Mouse (Mus musculus) spleen, postnatal 14 days (tissue): ENCODE measurements around the gene Pdcl2.

Experiments
- DNase-seq, 2 experiments: peaks; one replicate each; pipeline ENCODE4 v3.0.0; 2021 to 2022; ENCODE audit warnings: low spot score in 2 of 2

Pdcl2 gene

GRCm38 (mm10) chr5:76330953-76331352 lies at the start of gene Pdcl2:
TSS of gene Pdcl2 (minus strand) at chr5:76331156.
- DNase-seq = no peak

DNA sequence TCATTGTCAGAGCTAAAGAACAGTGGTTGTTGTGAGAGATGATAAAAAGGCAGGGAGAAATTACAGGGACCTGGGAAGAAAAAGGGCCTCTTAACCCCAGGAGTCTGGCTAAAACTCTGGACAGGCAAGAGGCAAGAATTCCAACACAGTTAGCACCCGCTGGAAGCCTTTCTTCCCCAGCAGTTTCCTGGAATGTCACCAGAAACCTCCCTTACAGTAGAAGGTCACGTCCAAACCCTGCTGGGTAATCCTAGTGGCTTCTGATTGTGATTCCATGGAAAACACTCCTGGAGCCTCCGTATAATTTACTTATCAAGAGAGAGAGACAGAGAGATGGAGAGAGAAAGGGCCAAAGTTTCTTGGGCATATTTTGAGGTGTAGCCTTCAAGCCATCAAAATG lies 48.3 kb upstream of the Pdcl2 start:
- no peak for DNase-seq

GRCm38 (mm10) chr5:76369215-76369840 lies 38.4 kb upstream of the Pdcl2 start:
- no peak for DNase-seq

DNA sequence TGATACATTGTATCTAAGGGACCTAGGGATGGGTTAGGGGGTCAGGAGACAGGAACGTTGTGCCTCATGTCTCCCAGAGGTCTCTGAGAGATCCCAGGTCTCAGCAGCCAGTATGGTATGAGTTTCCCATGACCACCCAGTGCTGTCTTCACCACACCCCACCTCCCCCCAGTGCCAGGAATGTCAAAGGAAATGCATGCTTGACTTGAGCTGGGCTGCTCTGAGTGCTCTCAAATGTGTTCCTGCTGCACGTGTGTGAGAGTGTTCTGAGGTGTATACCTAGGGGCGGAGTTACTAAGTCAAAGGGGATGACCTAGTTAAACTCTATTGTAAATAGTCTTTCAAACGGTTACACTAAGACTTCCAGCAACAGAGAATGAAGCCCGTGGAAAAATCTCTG lies 34.5 kb upstream of the Pdcl2 start:
- DNase-seq = no peak

DNA sequence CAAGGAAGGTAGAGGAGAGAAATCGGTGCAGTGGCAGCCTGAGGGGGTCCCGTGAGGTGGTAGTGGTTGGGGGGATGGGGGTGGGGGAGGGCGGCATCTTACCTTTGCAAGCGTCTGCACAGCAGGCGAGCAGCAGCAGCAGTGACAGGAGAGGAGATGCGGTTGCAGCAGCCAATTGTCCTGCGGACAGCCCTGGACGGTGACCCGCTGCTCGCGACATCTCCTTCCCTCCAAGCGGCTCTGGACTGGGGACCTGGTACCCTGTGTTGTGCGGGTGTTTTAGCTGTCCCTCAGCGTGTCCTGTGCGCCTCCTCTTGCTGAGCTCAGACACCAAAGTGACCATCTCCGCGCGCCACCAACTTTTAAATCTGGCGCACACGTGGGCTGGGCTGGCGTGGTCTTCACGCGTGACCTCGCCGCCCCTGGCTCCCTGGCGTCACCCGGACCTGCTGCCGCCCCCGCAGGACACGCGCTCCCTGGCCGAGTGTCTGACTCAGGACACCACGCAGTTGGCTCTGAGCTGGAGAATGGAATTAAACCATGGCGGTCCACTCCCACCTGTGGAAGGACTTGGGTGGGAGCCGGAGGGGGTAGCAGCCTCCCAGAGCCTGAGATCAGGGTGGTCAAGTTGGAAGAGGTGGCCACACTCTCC lies 32.6 kb upstream of the Pdcl2 start, which contains the start of gene Nmu:
Gene Nmu, minus strand, starts transcription at position 336 of the 652 bp plus-strand sequence.
- DNase-seq = no peak

GRCm38 (mm10) chr5:76360786-76361185 lies 29.8 kb upstream of the Pdcl2 start:
- no peak for DNase-seq

- no peak for DNase-seq
Observed at GRCm38 (mm10) chr5:76360057-76360456, 29.1 kb upstream of the Pdcl2 start.

DNA sequence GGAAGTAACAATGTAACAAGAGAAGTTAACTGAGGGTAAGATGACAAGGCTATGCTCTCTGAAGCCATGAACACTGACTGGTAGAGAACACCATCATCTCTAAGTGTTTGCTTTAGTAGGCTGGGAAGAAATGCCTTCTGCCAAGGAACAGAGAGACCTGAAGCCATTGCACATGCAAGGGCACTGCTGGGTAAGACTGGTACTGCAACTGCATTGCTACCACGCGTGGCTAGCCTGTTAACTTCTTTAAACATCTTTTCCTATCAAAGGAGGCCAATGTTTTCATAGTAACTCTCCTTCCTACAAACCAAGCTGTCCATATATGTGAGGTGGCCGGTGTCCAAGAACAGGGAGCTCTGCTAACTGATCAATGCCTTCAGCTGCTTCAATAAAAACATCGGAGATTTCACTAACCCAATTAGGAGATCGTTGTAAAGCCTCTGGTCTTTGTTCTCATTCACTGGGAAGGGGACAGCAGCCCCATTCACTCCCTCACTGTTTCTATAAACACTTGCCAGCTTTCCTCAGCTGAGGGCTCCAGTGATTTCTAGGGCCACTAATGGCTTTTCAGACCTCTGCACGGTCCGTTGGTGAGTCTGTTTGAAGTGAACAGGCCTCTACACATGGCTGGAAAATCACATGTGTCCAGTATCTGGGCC lies 21.1 kb upstream of the Pdcl2 start:
- DNase-seq = no peak

- no peak for DNase-seq
Observed at GRCm38 (mm10) chr5:76351537-76351936, 20.6 kb upstream of the Pdcl2 start.

GRCm38 (mm10) chr5:76346137-76346536 lies 15.2 kb upstream of the Pdcl2 start:
- DNase-seq = no peak

DNA sequence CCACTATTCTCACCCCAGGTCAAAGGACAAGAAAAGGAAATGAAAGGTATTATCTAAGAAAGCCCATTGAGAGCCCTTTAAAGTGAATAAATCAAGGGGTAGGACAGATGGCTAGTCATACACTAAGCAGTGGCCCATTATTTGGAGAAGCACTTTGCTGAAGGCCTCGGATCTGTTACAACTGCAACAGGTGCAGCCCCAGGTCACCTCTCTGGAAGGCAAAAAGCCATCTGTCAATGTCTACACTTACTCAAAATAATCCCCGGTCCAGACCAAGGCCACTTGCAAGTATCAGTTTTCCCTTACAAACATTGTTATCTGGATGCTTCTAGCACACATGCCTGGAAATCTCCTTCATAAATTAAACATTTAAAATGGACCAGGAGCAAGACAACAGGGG lies 10.0 kb upstream of the Pdcl2 start:
- no peak for DNase-seq

DNA sequence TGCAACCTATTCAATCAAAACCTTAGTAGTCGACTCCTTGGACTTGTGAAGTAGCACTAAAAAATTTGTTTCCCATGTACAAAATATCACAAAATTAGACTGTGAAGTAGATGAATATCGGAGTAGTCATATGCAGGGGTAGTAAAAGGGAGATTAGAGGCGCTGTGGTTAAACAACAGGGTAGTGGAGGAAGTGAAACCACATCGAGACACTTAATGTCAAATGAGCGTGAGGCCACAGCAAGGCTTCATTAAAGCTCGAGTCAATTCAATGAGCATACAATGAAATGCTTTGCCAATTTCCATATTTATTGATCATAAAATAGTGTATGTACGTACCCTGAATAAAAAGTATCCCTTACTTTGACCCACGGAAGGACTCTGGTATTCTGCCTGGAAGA lies 6.1 kb upstream of the Pdcl2 start:
- DNase-seq = no peak

DNA sequence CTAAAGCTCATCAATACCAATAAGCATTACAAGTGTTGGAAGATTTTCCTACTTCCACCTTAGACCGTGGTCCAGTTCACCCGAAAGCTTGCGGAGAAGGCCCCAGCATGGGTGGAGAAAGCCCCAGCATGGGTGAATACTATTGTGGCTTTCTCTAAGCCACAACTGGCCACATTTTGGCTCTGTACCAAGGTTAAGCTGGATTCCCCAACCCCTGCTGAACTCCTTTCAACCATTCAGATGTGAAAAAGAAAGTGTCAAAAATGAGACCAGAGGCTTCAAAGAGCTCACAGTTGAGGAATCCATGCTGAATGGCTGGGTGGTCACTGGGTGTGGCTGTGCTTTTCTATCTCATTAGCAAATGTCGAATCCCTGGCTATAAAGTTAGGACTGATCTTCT lies 2.9 kb upstream of the Pdcl2 start:
- DNase-seq = no peak

GRCm38 (mm10) chr5:76327296-76327695 lies 3.7 kb downstream of the Pdcl2 start:
- no peak for DNase-seq

DNA sequence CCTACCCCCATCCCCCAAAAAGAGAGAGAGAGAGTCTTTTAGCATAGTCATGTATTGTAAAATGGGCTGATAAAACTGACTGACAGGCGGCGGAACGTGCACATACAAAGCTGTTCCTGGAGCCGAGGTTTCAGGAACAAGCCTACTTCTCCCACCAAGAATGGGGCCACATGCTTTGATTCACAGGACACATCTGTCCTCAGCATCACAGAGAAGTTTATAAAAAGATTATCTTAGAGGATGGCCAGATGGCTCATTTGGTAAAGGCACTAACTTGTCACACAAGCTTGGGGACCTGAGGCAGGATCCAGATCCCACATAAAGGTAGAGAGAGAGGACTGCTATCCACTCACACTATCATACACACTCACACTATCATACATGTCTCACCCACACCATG lies 5.8 kb downstream of the Pdcl2 start:
- DNase-seq = no peak

DNA sequence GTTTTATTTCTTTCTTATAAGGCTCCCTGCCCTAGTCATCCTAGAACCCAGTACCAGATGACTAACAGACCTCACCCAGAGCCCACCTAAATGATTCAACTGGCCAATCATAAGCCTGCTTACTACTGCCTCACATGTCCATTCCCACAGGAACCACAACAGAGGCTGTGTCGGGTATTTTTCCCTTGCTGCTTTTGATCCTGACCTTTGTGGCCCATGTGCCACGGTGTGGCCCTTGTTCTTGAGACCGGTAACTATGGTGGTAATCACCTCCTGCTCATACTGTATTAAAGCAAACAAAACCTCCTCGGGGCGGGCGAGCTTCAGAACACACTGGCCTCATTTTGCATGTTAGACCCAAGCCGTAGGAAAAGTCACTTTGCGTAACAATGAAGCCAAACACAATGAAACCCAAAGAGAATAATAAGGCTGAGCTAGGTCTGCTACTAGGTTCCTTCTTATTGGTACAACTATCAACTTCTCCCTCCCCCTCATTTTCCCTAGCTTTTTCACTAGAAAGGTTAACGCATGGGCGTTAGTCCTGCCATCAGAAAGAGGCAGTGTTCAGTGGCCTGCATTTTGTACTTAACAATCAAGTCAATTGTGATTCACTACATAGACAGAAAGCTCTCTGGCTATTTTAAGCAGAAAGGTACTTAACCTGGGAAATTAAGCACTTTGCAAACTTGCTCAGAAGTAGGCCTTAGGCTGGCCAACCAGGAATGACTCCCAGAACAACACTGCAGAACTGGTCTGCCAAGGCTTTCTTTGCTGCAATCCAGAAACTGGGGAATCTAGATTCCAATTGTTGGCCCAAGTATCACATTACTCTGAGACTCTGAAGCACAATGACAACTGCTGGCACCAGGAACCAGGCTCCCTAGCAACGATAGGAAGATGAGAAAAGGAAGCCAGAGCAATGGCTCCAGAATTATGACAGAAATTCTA lies 9.4 kb downstream of the Pdcl2 start:
- no peak for DNase-seq

DNA sequence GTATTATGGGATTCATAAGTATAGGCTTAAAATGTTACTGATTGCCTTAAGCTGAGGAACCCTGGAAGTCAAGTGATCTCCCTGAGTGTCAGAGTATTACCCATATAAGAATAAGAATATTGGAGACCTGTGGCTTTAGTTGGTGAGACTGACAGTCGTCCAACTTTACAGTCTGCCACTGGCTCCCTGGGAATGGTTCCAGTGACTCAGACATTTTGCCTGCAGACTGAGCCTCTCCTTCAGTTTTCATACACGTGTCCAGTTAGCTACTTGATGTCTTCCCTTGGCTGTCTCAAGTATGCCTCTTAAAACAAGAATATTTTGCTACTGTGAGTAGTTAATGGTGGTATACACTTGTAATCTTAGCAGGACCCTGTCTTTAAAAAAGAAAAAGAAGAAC lies 22.8 kb downstream of the Pdcl2 start:
- DNase-seq = no peak

GRCm38 (mm10) chr5:76306261-76306660 lies 24.7 kb downstream of the Pdcl2 start:
- no peak for DNase-seq

DNA sequence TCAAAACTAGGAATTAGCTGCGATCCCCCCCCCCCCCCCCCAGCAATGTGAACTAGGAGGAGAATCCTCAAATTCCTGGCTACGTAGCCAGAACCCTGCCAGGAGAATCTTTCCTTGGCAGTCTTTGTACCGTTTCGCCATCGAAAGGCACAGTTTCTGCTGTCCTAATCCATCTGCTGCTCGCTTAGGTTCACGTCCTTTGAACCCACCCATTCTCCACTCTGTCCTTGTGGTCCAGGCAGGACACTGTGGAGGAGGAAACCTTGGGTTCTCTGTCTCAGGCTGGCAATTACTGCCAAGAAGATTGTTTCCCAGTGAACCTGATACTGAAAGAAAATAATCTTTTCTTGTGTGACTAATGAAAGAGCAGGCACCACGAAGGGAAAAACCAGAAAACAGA lies 25.3 kb downstream of the Pdcl2 start:
- DNase-seq = no peak

- peak; percentile 58 to 70 for DNase-seq
Observed at GRCm38 (mm10) chr5:76304452-76305341, 26.3 kb downstream of the Pdcl2 start, which contains the start of gene Clock. TSS of gene Clock (minus strand) at chr5:76304792.
